Mouse (Mus musculus) frontal cortex, adult 2 months (tissue): ENCODE measurements around the gene Trim12c. TPM values are rescaled to one million over a fixed set of nuclear protein-coding genes. Genes with fewer than 3 reads are reported as not detected.
"Not testable (repeated sequence)": the region's sequence is repeated elsewhere in the genome, so short reads cannot be mapped to it uniquely, and the experiment has no call there.

ENCODE experiments used
- DNase-seq, 2 experiments: peaks; one replicate each; pipeline ENCODE4 v3.0.0; 2022; ENCODE audit warnings: low spot score in 1 of 2; ENCODE audit errors: extremely low spot score in 1 of 2
- polyA plus RNA-seq: library from polyadenylated mRNA; depleted of rRNA; stranded (reverse); fragments of >200 nt; gene quantifications from 2 replicates; pipeline ENCODE4 v1.2.3, GENCODE M21; 2012; rRNA removed

Gene Trim12c
- polyA plus RNA-seq: 2.1 and 2.8 TPM in 2 replicates

DNA sequence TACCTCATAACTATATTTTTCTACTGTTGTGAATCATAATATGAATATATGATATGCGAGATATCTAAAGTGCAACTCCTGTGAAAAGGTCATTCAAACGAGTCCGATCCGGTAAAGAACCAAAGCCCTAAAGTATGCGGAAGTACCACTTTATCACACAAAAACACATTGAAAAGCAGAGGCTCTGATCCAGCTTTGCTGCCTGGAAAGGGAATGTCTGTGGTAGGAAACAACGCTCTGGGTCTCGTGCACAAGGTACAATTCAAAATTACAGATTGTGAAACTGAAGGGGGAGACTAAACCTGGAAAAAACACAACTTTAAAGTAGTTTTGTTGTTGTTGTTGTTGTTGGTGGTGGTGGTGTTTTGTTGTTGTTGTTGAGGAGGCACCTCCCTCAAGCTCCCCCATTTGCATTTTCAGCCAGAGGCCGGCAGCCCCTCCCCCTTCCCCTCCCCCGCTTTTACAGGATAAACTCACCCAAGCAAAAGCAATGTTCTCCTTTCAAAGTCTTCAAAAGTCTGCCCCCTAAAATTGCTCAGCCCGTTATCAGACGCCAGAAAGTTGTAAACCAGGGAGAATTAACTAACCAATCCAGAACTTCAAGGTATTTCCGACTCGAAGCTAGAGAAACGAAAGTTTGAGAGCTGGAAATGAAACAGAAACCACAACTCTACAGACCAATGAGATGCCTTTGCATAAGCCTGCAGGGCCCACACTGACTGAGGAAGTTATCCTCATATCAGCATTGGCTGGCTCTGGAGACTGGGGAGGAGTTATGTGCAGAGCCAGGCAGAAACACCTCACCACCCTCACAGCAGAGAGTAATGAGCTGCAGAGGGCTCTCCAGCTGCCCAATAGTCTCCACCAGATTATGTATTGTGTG is at the start of gene Trim12c:
Trim12c (minus strand) TSS at position 646 of the 883 bp plus-strand sequence.
- peak in 1 of 2 experiments; percentile 7 for DNase-seq

DNA sequence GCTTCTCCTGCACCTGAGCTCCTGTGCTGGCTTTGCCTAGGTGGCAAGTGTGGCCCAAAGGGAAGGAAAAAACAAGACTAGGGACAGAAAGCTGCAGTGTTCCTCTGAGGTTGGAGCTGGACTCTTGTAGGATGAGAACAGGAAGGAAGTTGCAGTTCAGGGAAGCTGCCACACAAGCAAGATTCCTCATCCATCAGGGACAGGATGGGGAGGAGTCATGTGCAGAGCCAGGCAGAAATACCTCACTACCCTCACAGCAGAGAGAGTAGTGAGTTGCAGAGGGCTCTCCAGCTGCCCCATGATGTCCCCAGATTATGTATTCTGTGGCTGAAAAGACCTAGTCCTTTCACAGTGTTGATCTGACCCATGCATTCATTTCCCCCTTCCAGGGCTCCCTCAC is 48.0 kb upstream of the Trim12c start:
- no peak for DNase-seq

DNA sequence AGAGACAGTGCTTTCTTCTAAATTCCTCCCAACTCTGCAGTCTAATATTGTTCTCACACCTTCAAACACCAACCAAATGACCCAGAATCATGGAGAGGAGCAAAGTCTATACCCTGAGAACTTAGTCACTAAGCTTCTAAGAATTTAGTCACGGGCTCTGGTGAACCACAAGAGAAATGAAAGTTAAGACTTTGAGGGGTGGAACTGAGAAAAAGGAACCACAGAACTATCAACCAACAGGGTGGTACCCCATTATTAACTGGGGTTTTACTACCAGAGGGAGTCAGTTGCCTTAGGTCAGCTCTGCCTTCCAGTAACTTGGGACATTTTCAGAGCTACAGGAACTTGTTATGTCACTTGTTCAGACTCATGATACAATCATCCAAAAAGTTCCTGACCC is 47.5 kb upstream of the Trim12c start, which contains the start of gene Trim30c:
Trim30c (minus strand) TSS at position 140 of the 400 bp plus-strand sequence.
- no peak for DNase-seq

DNA sequence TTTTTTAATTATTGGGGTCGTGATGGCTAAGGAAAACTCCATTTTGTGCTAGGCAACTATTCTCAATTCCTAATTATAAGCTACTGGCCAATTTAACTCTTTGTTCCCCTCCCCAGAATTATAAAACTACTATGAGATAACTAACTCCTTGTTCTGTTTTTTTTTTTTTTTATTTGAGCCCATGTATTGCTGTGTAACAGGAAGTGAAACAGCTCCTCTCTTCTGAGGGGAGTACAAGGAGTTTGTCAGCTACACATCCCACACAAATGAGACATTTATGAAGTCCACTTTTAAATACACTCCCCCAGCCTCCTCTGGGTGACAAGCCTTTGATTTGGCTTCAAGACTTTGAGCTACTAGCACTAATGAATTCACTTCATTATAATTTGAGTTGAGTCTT is 45.3 kb upstream of the Trim12c start:
- DNase-seq: no peak

DNA sequence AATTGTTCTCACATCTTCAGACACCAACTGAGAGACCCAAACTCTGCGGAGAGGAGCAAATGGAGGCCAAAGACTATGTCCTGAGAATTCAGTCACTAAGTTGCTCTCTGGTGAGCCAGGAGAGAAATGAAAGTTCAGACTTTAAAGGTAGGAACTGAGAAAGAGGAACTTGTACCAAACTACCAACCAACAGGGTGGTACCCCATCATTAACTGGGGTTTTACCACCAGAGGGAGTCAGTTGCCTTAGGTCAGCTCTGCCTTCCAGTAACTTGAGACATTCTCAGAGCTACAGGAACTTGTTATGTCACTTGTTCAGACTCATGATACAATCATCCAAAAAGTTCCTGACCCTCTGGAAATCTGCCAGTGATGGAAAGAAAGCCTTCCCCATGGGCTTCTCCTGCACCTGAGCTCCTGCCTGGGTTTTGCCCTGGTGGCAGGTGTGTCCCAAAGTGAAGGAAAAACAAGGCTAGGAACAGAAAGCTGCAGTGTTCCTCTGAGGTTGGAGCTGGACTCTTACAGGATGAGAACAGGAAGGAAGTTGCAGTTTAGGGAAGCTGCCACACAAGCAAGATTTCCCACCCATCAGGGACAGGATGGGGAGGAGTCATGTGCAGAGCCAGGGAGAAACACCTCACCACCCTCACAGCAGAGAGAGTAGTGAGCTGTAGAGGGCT is 16.7 kb upstream of the Trim12c start, which contains the start of gene Trim30b:
Trim30b (minus strand) TSS at position 149 of the 679 bp plus-strand sequence.
- DNase-seq: peak in 1 of 2 experiments; percentile 5

DNA sequence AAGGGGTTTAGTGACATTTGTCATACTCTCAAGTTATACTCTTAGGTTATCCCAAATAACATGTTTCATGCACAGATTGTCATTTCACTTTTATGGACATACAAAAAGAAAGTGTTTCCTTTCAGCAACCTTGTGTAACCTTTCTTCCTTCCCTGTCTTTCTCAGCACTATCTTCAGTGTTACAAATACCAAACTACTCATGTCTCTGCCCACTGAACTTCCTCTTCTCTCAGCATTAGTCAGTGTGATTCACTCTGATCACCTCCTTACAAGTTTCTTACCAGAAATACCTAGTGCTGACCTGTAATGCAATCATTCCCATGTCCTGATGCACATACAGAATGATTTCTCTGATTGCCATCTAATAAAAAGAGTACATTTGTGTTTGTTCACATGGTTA is 13.2 kb upstream of the Trim12c start:
- DNase-seq: no peak

DNA sequence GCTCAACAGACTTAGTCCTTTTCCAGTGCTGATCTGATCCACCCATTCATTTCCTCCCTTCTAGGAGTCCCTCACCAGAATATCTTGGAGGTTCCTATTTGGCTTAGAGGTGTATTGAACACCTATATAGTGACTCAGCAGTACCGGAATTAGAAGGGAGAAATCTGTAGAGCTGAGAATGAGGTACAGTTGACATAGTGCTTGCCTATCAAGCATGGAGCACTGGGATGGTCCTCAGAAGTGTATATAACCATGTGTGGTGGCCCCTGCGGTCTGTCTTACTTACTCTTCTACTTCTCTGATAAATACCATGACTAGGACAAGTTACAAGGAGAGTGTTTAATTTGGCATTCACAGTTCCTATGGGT is 422 bp upstream of the Trim12c start:
- no peak for DNase-seq

DNA sequence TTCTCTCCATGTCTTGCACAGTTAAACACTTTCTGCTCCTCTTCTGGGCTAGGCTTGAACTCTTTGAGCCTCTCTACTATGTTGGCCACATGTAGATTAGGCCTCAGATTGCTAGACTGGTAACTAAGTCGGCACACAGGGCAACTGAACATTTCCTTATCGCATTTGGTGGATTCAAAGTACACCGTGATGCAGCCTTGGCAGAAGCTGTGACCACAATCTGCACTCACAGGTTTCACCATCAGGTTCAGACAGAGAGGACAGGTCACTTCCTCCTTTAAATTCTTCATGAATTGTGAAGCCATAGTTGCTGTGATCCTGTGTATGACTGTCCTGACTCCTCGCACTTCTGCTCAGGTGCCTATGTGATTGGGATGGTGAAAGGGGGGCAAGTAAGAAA is 5.1 kb downstream of the Trim12c start:
- not testable (repeated sequence) for DNase-seq

DNA sequence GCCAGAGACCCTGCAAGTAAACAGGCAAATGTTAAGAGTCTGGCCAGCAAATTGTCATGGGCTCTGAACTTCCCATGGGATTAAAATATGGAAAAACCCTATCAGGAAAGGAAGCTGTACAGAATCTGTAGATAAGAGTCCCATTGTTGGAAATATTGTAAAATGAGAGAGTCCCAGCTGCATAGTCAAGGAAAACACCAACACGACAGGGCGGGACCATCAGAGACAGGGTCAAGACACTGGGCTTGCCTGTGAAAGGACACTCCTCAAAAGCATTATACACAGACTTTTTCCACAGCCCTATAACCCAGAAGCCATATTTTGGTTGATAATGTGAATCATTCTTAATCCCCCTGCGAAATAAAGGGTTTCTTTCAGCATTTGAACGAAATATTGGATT is 12.4 kb downstream of the Trim12c start:
- DNase-seq: not testable (repeated sequence)

DNA sequence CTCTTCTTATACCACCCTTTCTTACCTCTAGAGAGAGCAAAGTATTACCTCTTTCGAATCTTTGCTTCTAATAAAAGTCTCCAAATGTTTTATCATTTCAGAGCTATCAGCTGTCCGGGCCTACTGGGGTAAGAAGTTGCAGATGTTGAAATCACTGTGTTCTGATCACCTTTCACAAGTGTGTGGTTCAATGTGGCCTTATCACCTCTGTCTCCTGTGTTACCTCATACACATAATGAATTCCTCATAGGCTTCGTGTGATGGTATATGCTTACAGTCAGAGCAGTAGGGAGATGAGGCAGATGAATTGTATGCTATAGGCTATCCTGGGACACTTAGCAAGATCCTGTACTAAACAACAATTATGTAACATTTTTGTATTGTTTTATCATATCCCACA is 17.6 kb downstream of the Trim12c start:
- DNase-seq: not testable (repeated sequence)

DNA sequence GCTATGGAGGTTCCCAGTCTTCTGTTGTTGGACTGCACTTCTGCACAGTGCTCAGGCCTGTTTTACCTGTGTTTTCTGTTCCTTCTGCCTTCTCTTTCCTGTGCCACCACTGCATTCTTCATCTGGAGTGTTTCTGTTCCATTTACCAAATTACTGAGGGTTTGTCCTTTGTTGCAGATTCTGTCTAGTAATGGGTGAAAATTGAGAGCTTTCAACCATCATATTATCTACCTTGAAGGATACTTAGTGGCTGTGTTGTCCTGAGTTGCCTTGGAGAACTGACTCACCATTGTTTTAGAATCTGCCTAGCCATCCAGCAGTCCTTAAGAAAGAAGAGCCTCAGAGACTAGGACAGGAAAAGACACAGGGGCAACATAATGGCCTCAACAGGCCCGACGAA is 24.0 kb downstream of the Trim12c start, which contains the start of gene Trim34b:
Trim34b (plus strand) TSS at position 301 of the 400 bp plus-strand sequence.
- DNase-seq: not testable (repeated sequence)

DNA sequence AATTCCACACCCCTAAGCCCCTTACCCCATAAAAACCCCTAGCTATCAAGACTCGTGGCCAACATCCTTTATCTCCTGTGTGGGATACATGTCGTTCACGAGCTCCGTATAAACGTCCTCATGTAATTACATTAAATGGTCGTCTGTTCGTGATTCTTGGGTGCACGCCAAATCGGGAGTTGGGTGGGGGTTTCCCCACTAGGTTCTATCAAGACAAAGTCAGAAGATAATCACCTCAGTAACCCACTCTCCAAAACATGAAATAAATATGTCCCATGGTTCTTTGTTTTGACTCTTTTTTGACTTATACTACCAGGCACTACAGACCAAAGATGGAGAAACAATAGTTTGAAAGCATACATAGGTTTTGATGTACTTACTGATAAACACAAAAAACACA is 31.1 kb downstream of the Trim12c start:
- DNase-seq: no peak

DNA sequence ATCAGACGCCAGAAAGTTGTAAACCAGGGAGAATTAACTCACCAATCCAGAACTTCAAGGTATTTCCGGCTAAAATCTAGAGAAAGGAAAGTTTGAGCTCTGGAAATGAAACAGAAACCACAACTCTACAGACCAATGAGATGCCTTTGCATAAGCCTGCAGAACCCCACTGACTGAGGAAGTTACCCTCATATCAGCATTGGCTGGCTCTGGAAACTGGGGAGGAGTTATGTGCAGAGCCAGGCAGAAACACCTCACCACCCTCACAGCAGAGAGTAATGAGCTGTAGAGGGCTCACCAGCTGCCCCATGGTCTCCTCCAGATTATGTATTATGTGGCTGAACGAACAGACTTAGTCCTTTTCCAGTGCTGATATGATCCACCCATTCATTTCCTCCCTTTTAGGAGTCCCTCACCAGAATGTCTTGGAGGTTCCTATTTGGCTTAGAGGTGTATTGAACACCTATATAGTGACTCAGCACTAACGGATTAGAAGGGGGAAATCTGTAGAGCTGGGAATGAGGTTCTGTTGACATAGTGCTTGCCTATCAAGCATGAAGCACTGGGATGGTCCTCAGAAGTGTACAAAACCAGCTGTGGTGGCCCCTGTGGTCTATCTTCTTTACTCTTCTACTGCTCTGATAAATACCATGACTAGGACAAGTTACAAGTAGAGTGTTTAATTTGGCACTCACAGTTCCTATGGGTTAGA is 37.6 kb downstream of the Trim12c start, which contains the start of gene Trim12a:
Trim12a (minus strand) TSS at position 98 of the 712 bp plus-strand sequence.
- DNase-seq: not testable (repeated sequence)

DNA sequence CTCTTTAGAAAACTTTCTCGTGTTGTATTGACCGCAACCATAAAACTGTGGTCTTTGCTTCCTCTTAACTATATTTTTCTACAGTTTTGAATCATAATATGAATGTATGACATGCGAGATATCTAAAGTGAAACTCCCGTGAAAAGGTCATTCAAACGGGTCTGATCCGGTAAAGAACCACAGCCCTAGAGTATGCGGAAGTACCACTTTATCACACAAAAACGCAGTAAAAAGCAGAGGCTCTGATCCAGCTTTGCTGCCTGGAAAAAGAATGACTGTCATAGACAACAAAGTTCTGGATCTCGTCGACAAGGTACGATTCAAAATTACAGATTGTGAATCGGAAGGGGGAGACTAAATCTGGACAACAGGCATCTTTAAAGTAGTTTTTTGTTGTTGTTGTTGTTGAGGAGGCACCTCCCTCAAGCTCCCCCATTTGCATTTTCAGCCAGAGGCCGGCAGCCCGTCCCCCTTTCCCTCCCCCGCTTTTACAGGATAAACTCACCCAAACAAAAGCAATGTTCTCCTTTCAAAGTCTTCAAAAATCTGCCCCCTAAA is 38.3 kb downstream of the Trim12c start:
- no peak for DNase-seq

DNA sequence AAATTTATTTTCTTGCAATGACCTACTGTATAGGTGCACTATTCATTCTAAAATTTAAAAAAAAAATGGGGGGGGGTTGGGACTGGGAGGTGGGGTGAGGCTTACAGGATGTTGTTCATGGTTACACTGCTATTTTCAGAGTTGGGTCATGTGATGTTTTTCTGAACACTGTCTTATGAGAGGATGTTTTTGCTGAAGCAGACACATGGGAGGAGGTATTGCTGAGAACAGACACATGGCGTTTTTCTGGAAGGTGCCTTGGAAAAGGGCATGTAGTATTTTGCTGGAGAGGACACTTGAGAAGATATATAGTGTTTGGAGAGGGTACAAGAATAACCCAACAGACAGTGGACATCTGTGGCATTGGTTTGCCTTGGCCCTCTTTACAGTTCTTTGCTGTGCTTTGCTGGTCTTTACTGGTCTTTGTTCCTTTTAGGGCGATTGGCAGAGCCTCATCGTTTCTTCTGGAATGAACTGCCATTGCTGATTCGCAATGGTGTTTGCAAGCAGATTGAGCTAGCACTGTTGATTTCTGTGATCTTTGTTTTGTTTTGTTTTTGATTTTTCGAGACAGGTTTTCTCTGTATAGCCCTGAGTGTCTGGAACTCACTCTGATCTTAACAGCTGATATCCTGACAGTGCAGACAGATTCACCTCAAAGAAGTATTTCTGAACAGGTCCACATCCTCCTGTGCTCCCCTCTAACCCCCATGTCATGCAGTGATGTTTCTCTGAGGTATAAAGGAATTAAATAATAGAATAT is 61.3 kb downstream of the Trim12c start:
- DNase-seq: no peak

DNA sequence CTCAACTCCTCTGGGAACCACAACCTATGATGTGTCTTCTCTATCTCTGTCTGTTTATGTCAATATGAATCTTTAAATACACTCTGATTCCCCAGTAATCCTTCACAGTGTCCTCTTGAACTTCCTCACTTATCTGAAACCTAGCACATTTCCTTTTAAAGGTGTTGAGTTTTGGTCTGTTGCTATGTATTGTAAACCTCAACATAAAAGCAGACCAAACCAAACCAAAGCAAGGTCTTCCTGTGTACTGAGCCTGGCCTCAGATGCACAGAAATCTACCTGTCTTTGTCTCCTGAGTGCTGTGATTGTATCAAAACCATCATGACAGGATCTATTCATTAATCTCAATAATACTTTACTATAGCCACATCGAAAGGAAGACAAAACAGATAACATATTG is 62.5 kb downstream of the Trim12c start:
- DNase-seq: no peak
